Mouse (Mus musculus): ENCODE results near the gene Myrf.

DNA sequence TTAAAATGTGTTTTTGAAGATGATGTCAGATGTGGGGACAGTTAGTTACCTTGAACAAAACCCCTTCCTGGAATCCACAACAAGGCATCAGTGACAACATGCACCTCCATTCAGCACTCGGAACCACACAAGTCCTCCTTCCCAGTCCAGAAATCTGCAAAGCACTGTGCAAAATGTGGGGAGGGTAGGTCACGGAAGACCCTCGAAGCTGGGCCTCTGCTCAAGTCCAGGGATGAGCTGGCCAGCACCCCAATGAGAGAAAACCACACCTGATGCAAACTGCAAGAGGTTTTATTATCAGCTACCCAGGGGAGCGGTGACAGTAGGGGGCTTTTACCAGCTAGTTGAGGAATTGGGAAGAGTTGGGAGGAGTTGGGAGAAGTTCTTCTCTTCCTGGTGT lies 65.6 kb downstream of the Myrf start:
- TF ChIP-seq CTCF (IDR thresholded peaks at IDR 0.05; ENCODE audit: low read depth, low read length) = no peak
- TF ChIP-seq EP300 (IDR thresholded peaks at IDR 0.05; ENCODE audit: insufficient read depth, low read depth, low read length) = no peak
- TF ChIP-seq POLR2A (IDR thresholded peaks at IDR 0.05; ENCODE audit: insufficient read depth, low read length) = no peak

Data from ES-Bruce4 (cell line).